In the genomic region with DNA sequence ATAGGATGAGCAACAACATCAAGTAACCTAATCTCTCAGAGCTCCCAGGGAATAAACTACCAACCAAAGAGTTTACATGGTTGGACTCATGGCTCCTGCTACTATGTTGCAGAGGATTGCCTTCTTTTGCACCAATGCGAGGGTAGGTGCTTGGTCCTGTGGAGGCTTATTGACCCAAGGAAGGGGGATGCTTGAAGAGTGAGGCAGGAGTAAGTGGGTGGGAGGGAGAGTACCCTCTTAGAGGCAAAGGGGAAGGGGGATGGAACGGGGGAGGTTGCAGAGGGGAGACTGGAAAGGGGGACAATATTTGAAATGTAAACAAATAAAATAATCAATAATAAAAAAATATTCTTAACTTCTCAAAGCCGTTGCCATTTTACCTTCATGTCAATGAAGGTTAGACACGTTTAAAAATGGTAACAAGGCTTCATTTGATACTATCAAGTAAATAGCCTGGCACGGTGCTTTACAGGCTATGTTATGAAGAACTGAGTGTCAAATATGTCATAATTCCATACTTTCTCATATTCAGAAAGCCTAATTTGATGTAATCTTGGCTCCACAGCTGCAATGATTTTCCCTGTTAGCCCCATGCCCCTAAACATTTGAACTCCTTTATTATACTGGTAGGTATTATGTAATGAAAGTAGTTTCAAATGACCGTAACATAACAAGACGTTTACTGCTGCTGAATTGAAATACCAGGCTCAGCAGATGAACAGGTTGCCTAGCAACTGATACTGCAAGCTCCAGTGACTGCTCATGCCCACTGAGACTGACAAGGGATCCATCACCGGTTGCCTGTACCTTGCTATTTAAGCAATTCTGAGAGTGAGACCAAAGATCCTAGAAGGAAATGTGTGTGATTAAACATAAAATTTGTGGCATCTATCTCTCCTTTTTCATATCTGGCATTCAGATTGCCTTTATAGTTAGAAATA, we compare ENCODE assay signal across 10 mouse cellular contexts.
DNase-seq lines count a peak whose midpoint lies in the region; ATAC-seq lines count a peak whose summit lies in the region.
"Had no signal": no experiment of that assay in that cellular context is flagged by ENCODE, and none has a peak within 500 bp of the region (broad histone marks: within the 10 kb centered on the region; RNA-seq: fewer than 3 reads in every experiment).

No protein-coding gene starts in this region.

- no peaks in the 10 kb centered on the region for H3K9me3 ChIP-seq in forebrain, embryonic 11.5 days (ENCODE audit: control insufficient read depth, low read length)
- H3K9me3 ChIP-seq: liver, embryonic 13.5 days had no signal

- H3K27me3 ChIP-seq in forebrain, embryonic 11.5 days (ENCODE audit: control insufficient read depth, insufficient read depth, low read length), result no peaks in the 10 kb centered on the region
- H3K27me3 ChIP-seq: liver, embryonic 13.5 days had no signal

- H3K4me1 ChIP-seq in forebrain, embryonic 11.5 days (replicated peaks; ENCODE audit: control insufficient read depth, insufficient read depth, low read length), result no peaks in the 10 kb centered on the region
- H3K4me1 ChIP-seq: liver, embryonic 13.5 days had no signal

- H3K36me3 ChIP-seq in forebrain, embryonic 11.5 days (ENCODE audit: control insufficient read depth, insufficient read depth, low read length), result no peaks in the 10 kb centered on the region
- H3K36me3 ChIP-seq: liver, embryonic 13.5 days had no signal

- no peak overlapping the region for H3K4me3 ChIP-seq in forebrain, embryonic 11.5 days (ENCODE audit: low read depth, low read length)
- H3K4me3 ChIP-seq: erythroblast, embryonic 14.5 days; liver, embryonic 13.5 days had no signal

- ATAC-seq in forebrain, embryonic 11.5 days (replicated peaks; ENCODE audit: low FRiP score), result peak; percentile 96
- no peak for ATAC-seq in erythroid progenitor cell, adult 5-6 weeks (replicated peaks; ENCODE audit: low FRiP score, poor library complexity, severe bottlenecking)

- peak; percentile 28 to 53 for DNase-seq in frontal cortex, adult 2 months (ENCODE audit: extremely low spot score in 1 of 2, low spot score in 1 of 2)
- DNase-seq in frontal cortex, postnatal 14 days (ENCODE audit: low spot score in 2 of 2), result no peak
- peak; percentile 59 for DNase-seq in forebrain, embryonic 11.5 days (ENCODE audit: low spot score)
- DNase-seq in left cerebral cortex, adult 11 months (ENCODE audit: low spot score), result peak; percentile 22
- DNase-seq in retina, embryonic 14.5 days (ENCODE audit: low spot score), result peak; percentile 81
- DNase-seq in thymus, postnatal 25 days, result no peak
- no peak for DNase-seq in kidney, adult 18-20 months
- DNase-seq: liver, embryonic 13.5 days had no signal

- WGBS in forebrain, embryonic 11.5 days, result 45% methylated on average over 8 of the region's 8 CpGs

- no peak overlapping the region for H3K27ac ChIP-seq in forebrain, embryonic 11.5 days (ENCODE audit: low read depth, low read length)
- H3K27ac ChIP-seq: liver, embryonic 13.5 days had no signal

- H3K9ac ChIP-seq in forebrain, embryonic 11.5 days (ENCODE audit: low read length), result no peak overlapping the region
- H3K9ac ChIP-seq: liver, embryonic 13.5 days had no signal

- H3K4me2 ChIP-seq in forebrain, embryonic 11.5 days (ENCODE audit: low read depth, low read length, severe bottlenecking), result peak overlapping the region; percentile 12; the same call in 1 of the 2 replicates
- H3K4me2 ChIP-seq: liver, embryonic 13.5 days had no signal

Comparison
In these comparisons a context has a peak if more than half of its experiments do, and no peak if none do; other contexts are left out.
1. DNase-seq: peak in frontal cortex, adult 2 months (2 of 2), forebrain, embryonic 11.5 days (single experiment), left cerebral cortex, adult 11 months (single experiment) and retina, embryonic 14.5 days (single experiment); none in frontal cortex, postnatal 14 days (0 of 2), thymus, postnatal 25 days (single experiment) and kidney, adult 18-20 months (single experiment).